Mouse (Mus musculus) E14TG2a.4 (cell line): Measurements from ENCODE around the gene Mrps23.

Experiments
- CTCF ChIP-seq: conservative IDR thresholded peaks from 2 replicates; pipeline ENCODE4 v1.5.1; 2014; ENCODE audit warnings: low read length
- NANOG ChIP-seq: IDR thresholded peaks from 2 replicates; pipeline ENCODE4 v1.6.1; 2014; ENCODE audit warnings: borderline replicate concordance, low read length, mixed read lengths

GRCm38 (mm10) chr11:88193824-88194696 is 10.1 kb upstream of the Mrps23 start:
- TF ChIP-seq CTCF (no peak), NANOG (no peak)
